Mouse (Mus musculus) midbrain, embryonic 14.5 days (tissue): ENCODE data around the gene Sh2b1. TPM values are rescaled to one million over a fixed set of nuclear protein-coding genes. Genes with fewer than 3 reads are reported as not detected.

Experiments used
- ATAC-seq: fragments of 200-750 bp; cut with Nextera tagmentation; 2 replicates; pipeline ENCODE4 v1.8.0; 2017; ENCODE audit warnings: moderate number of reproducible peaks, moderate library complexity; ENCODE audit not compliant: low FRiP score, low TSS enrichment
- DNase-seq: peaks from one replicate; pipeline ENCODE4 v3.0.0-alpha.2; 2015
- H3K27ac ChIP-seq: fragments of 300-500 bp; sonication (generic); replicated peaks from 2 replicates; pipeline ENCODE4 v1.5.1; 2014; ENCODE audit warnings: mild to moderate bottlenecking, low read depth, low read length, moderate library complexity
- H3K27me3 ChIP-seq: fragments of 300-500 bp; sonication (generic); 2 replicates; pipeline ENCODE4 v1.6.1; 2014; ENCODE audit warnings: low read length, control low read depth, mixed read lengths; ENCODE audit not compliant: control insufficient read depth, insufficient read depth
- H3K36me3 ChIP-seq: fragments of 300-500 bp; sonication (generic); 2 replicates; pipeline ENCODE4 v1.6.1; 2014; ENCODE audit warnings: low read length, control low read depth; ENCODE audit not compliant: control insufficient read depth, insufficient read depth
- H3K4me1 ChIP-seq: fragments of 300-500 bp; sonication (generic); 2 replicates; pipeline ENCODE4 v1.6.1; 2014; ENCODE audit warnings: mild to moderate bottlenecking, antibody characterized with exemption, low read length, control low read depth; ENCODE audit not compliant: control insufficient read depth, insufficient read depth
- H3K4me2 ChIP-seq: fragments of 300-500 bp; sonication (generic); 2 replicates; pipeline ENCODE4 v1.6.1; 2014; ENCODE audit warnings: mild to moderate bottlenecking, low read length, moderate library complexity
- H3K4me3 ChIP-seq: fragments of 300-500 bp; sonication (generic); replicated peaks from 2 replicates; pipeline ENCODE4 v1.5.1; 2014; ENCODE audit warnings: low read depth, low read length
- H3K9ac ChIP-seq: fragments of 300-500 bp; sonication (generic); replicated peaks from 2 replicates; pipeline ENCODE4 v1.6.1; 2014; ENCODE audit warnings: mild to moderate bottlenecking, low read length, moderate library complexity
- H3K9me3 ChIP-seq: fragments of 300-500 bp; sonication (generic); 2 replicates; pipeline ENCODE4 v1.6.1; 2016; ENCODE audit warnings: low read length, control low read depth, mixed read lengths; ENCODE audit not compliant: control insufficient read depth
- WGBS: fragments of 180-500 bp; shearing (Covaris S2); extraction: QIAGEN DNeasy Blood & Tissue Kit; methylation state at CpG from one replicate; pipeline ENCODE4 v1.1.7; 2014; 5-methylcytosine and 5-hydroxymethylcytosine counted together
- polyA plus RNA-seq: library from polyadenylated mRNA; unstranded; fragments of >200 nt; fragmentation: Nextera tagmentation; extraction: Ambion mirVana; gene quantifications from 2 replicates; pipeline ENCODE4 v1.2.1, GENCODE M21; 2014

The Sh2b1 gene
- polyA plus RNA-seq, result 67.5 and 73.1 TPM in 2 replicates

- ATAC-seq (peak; percentile 92), DNase-seq (peak; percentile 97)
- Histone ChIP-seq H3K27ac (peak within 1 kb of the TSS; percentile 96), H3K36me3 (peaks cover 26% of the 10 kb centered on the region), H3K4me1 (peaks cover 15% of the 10 kb centered on the region), H3K27me3 (no peaks in the 10 kb centered on the region), H3K9me3 (no peaks in the 10 kb centered on the region), H3K4me2 (peak within 1 kb of the TSS; percentile 97), H3K9ac (peak within 1 kb of the TSS; percentile 97), H3K4me3 (peak within 1 kb of the TSS; percentile 94)
- WGBS, result under 1% methylated on average over 53 of the region's 53 CpGs
Measured at GRCm38 (mm10) chr7:126474993-126475581, at the start of gene Sh2b1. Gene Sh2b1, minus strand, starts transcription at chr7:126475424.

GRCm38 (mm10) chr7:126523316-126523715, 48.1 kb upstream of the Sh2b1 start:
- H3K4me1 ChIP-seq, result no peaks in the 10 kb centered on the region
- WGBS, result 84% methylated on average over 3 of the region's 3 CpGs
- H3K36me3 ChIP-seq, result no peaks in the 10 kb centered on the region
- DNase-seq, result no peak
- H3K4me3 ChIP-seq, result no peak overlapping the region
- no peak overlapping the region for H3K9ac ChIP-seq
- H3K27ac ChIP-seq, result no peak overlapping the region
- H3K27me3 ChIP-seq, result no peaks in the 10 kb centered on the region
- no peak overlapping the region for H3K4me2 ChIP-seq
- no peak for ATAC-seq
- no peaks in the 10 kb centered on the region for H3K9me3 ChIP-seq

GRCm38 (mm10) chr7:126519513-126519912, 44.3 kb upstream of the Sh2b1 start:
- DNase-seq, result no peak
- no peak overlapping the region for H3K4me2 ChIP-seq
- H3K9me3 ChIP-seq, result no peaks in the 10 kb centered on the region
- WGBS, result 68% methylated on average over 2 of the region's 2 CpGs
- H3K27me3 ChIP-seq, result no peaks in the 10 kb centered on the region
- no peak overlapping the region for H3K27ac ChIP-seq
- no peak for ATAC-seq
- H3K9ac ChIP-seq, result no peak overlapping the region
- no peak overlapping the region for H3K4me3 ChIP-seq
- H3K36me3 ChIP-seq, result no peaks in the 10 kb centered on the region
- H3K4me1 ChIP-seq, result no peaks in the 10 kb centered on the region

- no peak overlapping the region for H3K27ac ChIP-seq
- H3K4me1 ChIP-seq, result no peaks in the 10 kb centered on the region
- no peak overlapping the region for H3K4me2 ChIP-seq
- H3K4me3 ChIP-seq, result no peak overlapping the region
- WGBS, result 80% methylated on average over 5 of the region's 5 CpGs
- no peak overlapping the region for H3K9ac ChIP-seq
- H3K36me3 ChIP-seq, result no peaks in the 10 kb centered on the region
- no peaks in the 10 kb centered on the region for H3K9me3 ChIP-seq
- H3K27me3 ChIP-seq, result no peaks in the 10 kb centered on the region
- ATAC-seq (no peak), DNase-seq (no peak)
Measured at GRCm38 (mm10) chr7:126518261-126518941, 43.2 kb upstream of the Sh2b1 start.

GRCm38 (mm10) chr7:126511287-126511686, 36.1 kb upstream of the Sh2b1 start:
- no peaks in the 10 kb centered on the region for H3K36me3 ChIP-seq
- no peak overlapping the region for H3K4me2 ChIP-seq
- H3K4me3 ChIP-seq, result no peak overlapping the region
- H3K27ac ChIP-seq, result no peak overlapping the region
- WGBS, result 81% methylated on average over 3 of the region's 3 CpGs
- ATAC-seq (no peak), DNase-seq (no peak)
- H3K27me3 ChIP-seq, result no peaks in the 10 kb centered on the region
- no peaks in the 10 kb centered on the region for H3K9me3 ChIP-seq
- H3K4me1 ChIP-seq, result no peaks in the 10 kb centered on the region
- H3K9ac ChIP-seq, result no peak overlapping the region

GRCm38 (mm10) chr7:126507126-126507778, 32.0 kb upstream of the Sh2b1 start:
- peaks cover 4% of the 10 kb centered on the region; the same call in 1 of the 2 replicates for H3K4me1 ChIP-seq
- ATAC-seq (no peak), DNase-seq (no peak)
- H3K36me3 ChIP-seq, result no peaks in the 10 kb centered on the region
- H3K27ac ChIP-seq, result no peak overlapping the region
- no peaks in the 10 kb centered on the region for H3K27me3 ChIP-seq
- no peak overlapping the region for H3K4me3 ChIP-seq
- no peak overlapping the region for H3K4me2 ChIP-seq
- 89% methylated on average over 8 of the region's 8 CpGs for WGBS
- no peak overlapping the region for H3K9ac ChIP-seq
- no peaks in the 10 kb centered on the region for H3K9me3 ChIP-seq

- ATAC-seq, result no peak
- no peak overlapping the region for H3K27ac ChIP-seq
- no peak overlapping the region for H3K9ac ChIP-seq
- peaks cover 13% of the 10 kb centered on the region for H3K36me3 ChIP-seq
- WGBS, result 88% methylated on average over 2 of the region's 2 CpGs
- no peak overlapping the region for H3K4me2 ChIP-seq
- no peak overlapping the region for H3K4me3 ChIP-seq
- peaks cover 10% of the 10 kb centered on the region; the same call in 1 of the 2 replicates for H3K4me1 ChIP-seq
- H3K27me3 ChIP-seq, result no peaks in the 10 kb centered on the region
- DNase-seq, result no peak
- no peaks in the 10 kb centered on the region for H3K9me3 ChIP-seq
Measured at GRCm38 (mm10) chr7:126504913-126505312, 29.7 kb upstream of the Sh2b1 start.

- ATAC-seq, result peak; percentile 88
- WGBS, result under 1% methylated on average over 72 of the region's 72 CpGs
- peak; percentile 100 for DNase-seq
Measured at GRCm38 (mm10) chr7:126503273-126503878, 28.2 kb upstream of the Sh2b1 start, which contains the start of gene Atxn2l. Gene Atxn2l, minus strand, starts transcription at chr7:126503437.

More at GRCm38 (mm10) chr7:126503273-126503878, 28.2 kb upstream of the Sh2b1 start, which contains the start of gene Atxn2l:
- Histone ChIP-seq H3K4me3 (peak within 1 kb of the TSS; percentile 100), H3K27me3 (no peaks in the 10 kb centered on the region), H3K9ac (peak within 1 kb of the TSS; percentile 97), H3K36me3 (peaks cover 29% of the 10 kb centered on the region), H3K9me3 (no peaks in the 10 kb centered on the region), H3K4me2 (peak within 1 kb of the TSS; percentile 84), H3K27ac (peak within 1 kb of the TSS; percentile 97), H3K4me1 (peaks cover 10% of the 10 kb centered on the region; the same call in 1 of the 2 replicates)
